Mouse (Mus musculus) forebrain, embryonic 12.5 days (tissue): ENCODE measurements around the gene Slc30a9. TPM values are rescaled to one million over a fixed set of nuclear protein-coding genes. Genes with fewer than 3 reads are reported as not detected.

ENCODE experiments used
- ATAC-seq: fragments of 200-750 bp; cut with Nextera tagmentation; 2 replicates; pipeline ENCODE4 v1.8.0; 2017; ENCODE audit warnings: moderate TSS enrichment; ENCODE audit not compliant: low FRiP score
- H3K27ac ChIP-seq: fragments of 300-500 bp; sonication (generic); 2 replicates; pipeline ENCODE4 v1.5.1; 2016; ENCODE audit warnings: mild to moderate bottlenecking
- H3K27me3 ChIP-seq: fragments of 300-500 bp; sonication (generic); 2 replicates; pipeline ENCODE4 v1.6.1; 2016; ENCODE audit warnings: mild to moderate bottlenecking
- H3K36me3 ChIP-seq: fragments of 300-500 bp; sonication (generic); replicated peaks from 2 replicates; pipeline ENCODE4 v1.6.1; 2016; ENCODE audit warnings: mild to moderate bottlenecking
- H3K4me1 ChIP-seq: fragments of 300-500 bp; sonication (generic); 2 replicates; pipeline ENCODE4 v1.6.1; 2016
- H3K4me2 ChIP-seq: fragments of 300-500 bp; sonication (generic); 2 replicates; pipeline ENCODE4 v1.6.1; 2016; ENCODE audit warnings: mild to moderate bottlenecking, moderate library complexity
- H3K4me3 ChIP-seq: fragments of 300-500 bp; sonication (generic); replicated peaks from 2 replicates; pipeline ENCODE4 v1.5.1; 2016; ENCODE audit warnings: mild to moderate bottlenecking
- H3K9ac ChIP-seq: fragments of 300-500 bp; sonication (generic); 2 replicates; pipeline ENCODE4 v1.6.1; 2016; ENCODE audit warnings: mild to moderate bottlenecking
- H3K9me3 ChIP-seq: fragments of 300-500 bp; sonication (generic); 2 replicates; pipeline ENCODE4 v1.6.1; 2016
- WGBS: fragments of 180-500 bp; shearing (Covaris S2); methylation state at CpG from one replicate; pipeline ENCODE4 v1.1.7; 2016; 5-methylcytosine and 5-hydroxymethylcytosine counted together
- polyA plus RNA-seq: library from polyadenylated mRNA; unstranded; fragments of >200 nt; fragmentation: Nextera tagmentation; extraction: Ambion mirVana; gene quantifications from 2 replicates; pipeline ENCODE4 v1.2.1, GENCODE M21; 2016

Gene Slc30a9
- polyA plus RNA-seq, 1 experiment from 2014 or later: 130 TPM

- Histone ChIP-seq H3K36me3 (peaks cover 4% of the 10 kb centered on the region; the same call in 1 of the 2 replicates), H3K9me3 (no peaks in the 10 kb centered on the region), H3K27ac (no peak overlapping the region), H3K27me3 (no peaks in the 10 kb centered on the region), H3K4me3 (no peak overlapping the region), H3K4me2 (peak overlapping the region; percentile 37; the same call in 1 of the 2 replicates), H3K4me1 (peaks cover 7% of the 10 kb centered on the region), H3K9ac (no peak overlapping the region)
- peak; percentile 30; the same call in 1 of the 2 replicates for ATAC-seq
- 53% methylated on average over 12 of the region's 12 CpGs for WGBS
Observed at GRCm38 (mm10) chr5:67400608-67401480, 94.1 kb downstream of the Slc30a9 start.

DNA sequence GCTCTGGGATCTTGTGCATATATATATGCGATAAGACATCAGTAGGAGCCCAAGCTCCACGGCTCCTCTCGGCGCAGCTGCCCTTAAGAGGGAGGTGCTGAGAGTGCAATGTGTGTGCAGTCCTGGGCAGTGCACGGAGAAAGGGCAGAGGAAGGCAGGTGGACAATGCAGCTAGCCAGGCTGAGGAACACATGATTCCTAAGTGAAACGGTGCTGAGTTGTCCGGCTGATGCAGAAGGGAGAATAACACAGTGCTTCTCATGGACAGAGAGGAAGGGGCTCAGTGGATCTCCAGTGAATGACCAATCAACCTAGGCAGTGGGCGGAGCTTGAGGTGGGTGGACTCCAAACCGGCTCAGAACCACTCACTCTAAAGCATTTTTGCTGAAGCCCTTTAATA is 94.9 kb downstream of the Slc30a9 start:
- Histone ChIP-seq H3K4me2 (no peak overlapping the region), H3K4me3 (no peak overlapping the region), H3K27ac (no peak overlapping the region), H3K36me3 (peaks cover 4% of the 10 kb centered on the region; the same call in 1 of the 2 replicates), H3K9ac (no peak overlapping the region), H3K9me3 (no peaks in the 10 kb centered on the region), H3K27me3 (no peaks in the 10 kb centered on the region), H3K4me1 (peaks cover 7% of the 10 kb centered on the region)
- 0 out of 2 replicates have a peak, but pooled peaks have one; percentile 20 for ATAC-seq
- 74% methylated on average over 9 of the region's 9 CpGs for WGBS

- 88% methylated on average over 7 of the region's 7 CpGs for WGBS
Observed at GRCm38 (mm10) chr5:67404380-67404779, 97.6 kb downstream of the Slc30a9 start.

GRCm38 (mm10) chr5:67404919-67405318 is 98.2 kb downstream of the Slc30a9 start:
- Histone ChIP-seq H3K9ac (no peak overlapping the region), H3K27me3 (no peaks in the 10 kb centered on the region), H3K9me3 (no peaks in the 10 kb centered on the region), H3K4me2 (no peak overlapping the region), H3K27ac (no peak overlapping the region), H3K4me1 (peaks cover 7% of the 10 kb centered on the region), H3K36me3 (no peaks in the 10 kb centered on the region; the same call in 1 of the 2 replicates), H3K4me3 (no peak overlapping the region)
- 91% methylated on average over 9 of the region's 9 CpGs for WGBS
- no peak for ATAC-seq

More at GRCm38 (mm10) chr5:67404380-67404779, 97.6 kb downstream of the Slc30a9 start:
- H3K9me3 ChIP-seq: no peaks in the 10 kb centered on the region
- no peaks in the 10 kb centered on the region for H3K27me3 ChIP-seq
- no peaks in the 10 kb centered on the region; the same call in 1 of the 2 replicates for H3K36me3 ChIP-seq
- no peak overlapping the region for H3K9ac ChIP-seq
- no peak overlapping the region for H3K4me3 ChIP-seq
- no peak overlapping the region for H3K4me2 ChIP-seq
- H3K27ac ChIP-seq: no peak overlapping the region
- H3K4me1 ChIP-seq: peaks cover 7% of the 10 kb centered on the region
- ATAC-seq: no peak

Other genes with a start within 250 kb of the Slc30a9 start
- gene Phox2b, start 207.7 kb upstream of the Slc30a9 start, polyA plus RNA-seq: not detected in 2 replicates
- gene Tmem33, start 46.4 kb upstream of the Slc30a9 start, polyA plus RNA-seq: 107 and 113 TPM in 2 replicates
- gene Bend4, start 121.4 kb downstream of the Slc30a9 start, polyA plus RNA-seq: 7.8 and 8.7 TPM in 2 replicates